Mouse (Mus musculus): ENCODE measurements around the gene Gm5926.
"Not testable (repeated sequence)": the region's sequence is repeated elsewhere in the genome, so short reads cannot be mapped to it uniquely, and the experiment has no call there.

The Gm5926 gene

GRCm38 (mm10) chrX:32650416-32650815, at the start of gene Gm5926:
Gene Gm5926, plus strand, starts transcription at chrX:32650716.
- not testable (repeated sequence) for DNase-seq

DNA sequence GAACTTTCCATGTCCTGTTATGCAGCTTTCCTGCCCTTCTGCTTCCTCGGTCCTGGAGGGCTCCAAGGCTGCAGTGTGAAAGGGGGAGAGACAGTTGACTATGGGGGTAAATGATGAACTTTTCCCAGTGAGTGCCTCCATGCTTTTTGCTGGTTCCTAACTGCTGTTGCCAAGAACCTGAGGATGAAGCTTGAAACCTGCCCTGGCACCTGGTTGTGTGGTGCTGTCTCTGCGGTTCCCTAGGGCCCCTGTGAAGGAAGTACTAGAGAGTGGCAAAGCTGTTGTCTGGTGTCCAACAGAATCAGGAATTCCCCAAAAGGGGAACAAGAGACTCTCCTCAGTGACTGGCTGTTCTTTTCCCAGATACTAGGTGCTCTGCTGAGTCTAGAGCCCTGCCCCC, 49.5 kb upstream of the Gm5926 start:
- not testable (repeated sequence) for DNase-seq

- DNase-seq = not testable (repeated sequence)
These were observed 49.1 kb upstream of the Gm5926 start for GRCm38 (mm10) chrX:32601425-32601824.

Measured in cerebellum, postnatal 36 days (tissue).